Mouse (Mus musculus): ENCODE measurements around the gene Hoxc6. TPM values are rescaled to one million over a fixed set of nuclear protein-coding genes. Genes with fewer than 3 reads are reported as not detected.

Gene Hoxc6
- polyA plus RNA-seq, 1 experiment: 18.3 TPM

DNA sequence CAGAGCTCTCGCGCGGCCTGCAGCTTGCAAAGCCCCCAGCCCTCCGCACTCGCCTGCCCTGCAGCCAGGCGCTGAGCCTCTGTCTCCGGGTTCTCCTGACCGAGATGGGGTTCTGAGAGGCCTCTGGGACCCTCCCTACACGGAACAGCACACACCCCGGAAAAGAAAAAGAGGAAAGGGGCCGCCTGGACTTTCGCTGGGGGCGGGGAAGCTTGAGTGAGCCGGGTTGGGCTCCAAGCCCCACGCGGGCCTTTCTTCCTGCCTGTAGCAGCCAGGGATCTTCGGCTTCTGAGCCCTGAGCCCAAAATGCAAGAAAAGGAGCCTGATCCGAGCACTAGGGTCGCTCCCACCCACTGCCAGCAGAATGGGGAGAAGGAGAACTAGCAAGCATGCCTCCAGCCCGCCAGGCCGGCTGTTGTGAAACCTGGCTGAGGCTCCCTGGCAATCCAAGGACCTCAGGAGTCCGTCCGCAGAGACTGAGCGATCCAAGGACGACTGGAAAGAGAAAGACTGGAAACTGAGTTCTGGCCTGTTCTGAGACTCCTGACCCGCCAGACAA lies 13.9 kb downstream of the Hoxc6 start:
- no peak for DNase-seq (ENCODE audit: low read depth)

DNA sequence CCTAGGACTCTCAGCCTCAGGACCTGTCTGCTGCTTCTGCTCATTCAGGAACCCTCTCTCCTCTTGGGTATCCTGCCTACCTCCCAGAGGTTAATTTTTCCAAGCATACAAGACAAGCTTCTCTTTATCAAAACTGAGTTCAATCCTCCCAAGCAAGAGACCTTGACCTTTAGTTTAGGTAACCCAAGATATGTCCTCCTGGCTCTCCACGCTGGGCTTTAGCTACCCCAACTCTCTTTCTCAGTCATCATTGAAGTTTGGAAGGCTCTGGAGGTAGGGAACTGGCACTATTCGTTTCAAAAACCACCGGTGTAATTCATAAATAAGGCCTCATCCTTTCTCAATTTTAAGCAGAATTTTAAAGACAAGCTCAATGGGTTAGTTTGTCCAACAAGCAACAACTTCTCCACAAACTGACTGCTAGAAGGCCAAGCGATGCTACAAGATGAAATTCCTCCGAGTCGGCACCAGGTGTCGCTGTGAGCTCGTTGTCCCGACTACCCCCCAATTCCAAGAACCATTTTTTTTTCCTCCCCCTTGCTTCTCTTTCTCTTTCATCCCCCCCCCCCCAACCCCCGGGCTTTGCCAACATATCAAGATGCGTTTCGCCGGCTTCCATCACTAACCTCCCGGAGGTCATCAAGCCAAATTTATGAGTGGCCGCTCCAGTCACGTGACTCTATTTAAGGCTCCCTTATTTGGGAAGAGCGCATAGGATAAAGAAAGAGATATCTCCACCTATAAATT lies 15.4 kb downstream of the Hoxc6 start:
- DNase-seq (ENCODE audit: low read depth): no peak

DNA sequence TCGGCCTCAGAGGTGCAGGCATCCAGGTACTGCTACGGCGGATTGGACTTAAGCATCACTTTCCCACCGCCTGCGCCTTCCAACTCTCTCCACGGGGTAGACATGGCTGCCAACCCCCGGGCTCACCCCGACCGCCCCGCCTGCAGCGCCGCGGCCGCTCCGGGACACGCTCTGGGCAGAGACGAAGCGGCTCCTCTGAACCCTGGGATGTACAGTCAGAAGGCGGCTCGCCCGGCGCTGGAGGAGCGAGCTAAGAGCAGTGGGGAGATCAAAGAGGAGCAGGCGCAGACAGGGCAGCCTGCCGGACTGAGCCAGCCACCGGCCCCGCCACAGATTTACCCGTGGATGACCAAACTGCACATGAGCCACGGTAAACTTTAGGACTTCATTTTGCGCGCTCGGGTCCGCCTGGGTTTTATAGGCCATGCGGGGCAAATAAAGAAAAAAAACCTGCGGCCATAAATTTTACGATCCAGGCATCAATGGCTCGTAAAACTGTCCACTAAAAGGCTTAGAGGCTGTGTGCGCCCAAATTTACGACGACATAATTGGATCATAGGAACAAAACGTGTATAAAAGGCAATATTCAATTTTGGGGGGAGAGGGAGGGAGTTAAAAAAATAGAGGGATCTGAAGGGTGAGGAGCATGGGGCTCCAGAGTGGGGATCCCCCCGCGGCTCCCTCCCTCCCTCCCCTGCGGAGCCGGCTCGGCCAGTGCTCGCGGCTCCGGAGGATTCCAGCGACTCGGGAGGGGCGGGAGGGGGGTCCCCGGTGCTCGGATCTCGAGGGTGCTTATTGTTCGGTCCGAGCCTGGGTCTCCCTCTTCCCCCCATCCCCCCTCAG lies 16.3 kb downstream of the Hoxc6 start:
- no peak for DNase-seq (ENCODE audit: low read depth)

DNA sequence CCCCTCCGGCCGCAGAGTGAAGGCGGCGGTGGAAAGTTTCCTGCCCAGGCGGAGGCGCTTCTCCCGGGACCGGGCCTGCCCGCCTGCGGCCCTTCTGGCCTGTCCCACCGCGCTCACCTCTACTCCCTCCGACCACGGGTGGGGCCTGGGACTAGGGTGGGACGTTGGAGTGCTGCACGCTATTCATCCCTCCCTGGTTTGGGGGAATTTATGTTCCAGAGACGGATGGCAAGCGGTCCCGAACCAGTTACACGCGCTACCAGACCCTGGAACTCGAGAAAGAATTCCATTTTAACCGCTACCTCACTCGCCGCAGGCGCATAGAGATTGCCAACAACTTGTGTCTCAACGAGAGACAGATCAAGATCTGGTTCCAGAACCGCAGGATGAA lies 16.9 kb downstream of the Hoxc6 start:
- DNase-seq (ENCODE audit: low read depth): no peak

DNA sequence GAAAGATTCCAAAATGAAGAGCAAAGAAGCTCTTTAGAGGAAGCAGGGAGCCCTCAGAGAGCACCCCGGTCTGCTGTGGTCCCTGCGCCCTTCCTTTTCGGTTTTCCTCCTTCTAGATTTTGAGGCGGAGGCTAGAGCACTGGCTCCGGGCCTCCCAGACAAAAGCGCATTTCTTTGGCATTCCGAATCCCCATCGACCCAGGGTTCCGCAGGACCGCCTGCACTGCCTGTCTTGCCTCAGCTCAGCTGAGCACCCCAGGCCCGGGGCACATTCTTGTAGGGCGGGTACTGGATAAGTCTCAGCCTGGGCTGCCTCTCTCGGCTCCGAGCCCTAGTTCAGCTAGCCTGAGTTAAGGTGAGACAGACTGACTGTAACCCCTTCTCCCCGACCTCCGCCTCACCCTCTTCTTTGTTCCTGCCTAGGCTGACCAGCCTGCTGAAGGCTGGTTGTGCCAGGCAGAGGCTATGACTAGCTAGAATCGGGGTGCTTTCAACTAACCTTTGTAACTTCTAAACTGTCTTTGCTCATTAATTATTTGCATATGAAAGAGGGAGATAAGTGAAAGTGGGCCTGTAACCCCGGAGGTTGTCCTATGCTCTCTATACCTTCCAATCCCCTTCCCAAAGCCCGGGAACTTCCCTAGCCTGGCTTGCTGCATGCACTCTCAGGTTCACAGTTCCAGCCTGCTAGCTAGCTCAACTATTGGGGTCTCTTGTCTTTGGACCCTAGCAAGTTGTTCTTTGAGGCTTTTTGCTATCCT lies 17.5 kb downstream of the Hoxc6 start:
- DNase-seq (ENCODE audit: low read depth): no peak

DNA sequence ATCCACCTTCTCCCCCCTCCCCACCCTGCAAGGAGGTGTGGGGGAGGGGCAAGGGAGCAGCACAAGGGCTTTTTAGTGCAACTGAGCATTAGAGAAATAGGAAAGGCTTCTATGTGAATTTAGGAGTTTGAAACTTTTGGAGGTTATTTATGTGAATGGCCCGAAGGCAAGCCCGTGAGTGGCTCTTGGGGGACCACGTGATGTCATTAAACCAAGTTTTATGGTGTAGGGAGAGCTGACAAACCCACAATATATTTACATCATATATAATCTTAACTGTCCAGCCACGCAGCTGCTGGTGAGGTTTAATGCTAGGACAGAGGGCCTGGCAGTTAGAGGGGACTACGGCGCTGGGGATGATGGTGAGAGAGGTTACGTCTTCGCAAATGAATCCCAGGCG lies 20.6 kb downstream of the Hoxc6 start, which contains the start of gene Hoxc4:
Hoxc4 (plus strand) TSS at position 299 of the 400 bp plus-strand sequence.
- DNase-seq (ENCODE audit: low read depth): no peak

DNA sequence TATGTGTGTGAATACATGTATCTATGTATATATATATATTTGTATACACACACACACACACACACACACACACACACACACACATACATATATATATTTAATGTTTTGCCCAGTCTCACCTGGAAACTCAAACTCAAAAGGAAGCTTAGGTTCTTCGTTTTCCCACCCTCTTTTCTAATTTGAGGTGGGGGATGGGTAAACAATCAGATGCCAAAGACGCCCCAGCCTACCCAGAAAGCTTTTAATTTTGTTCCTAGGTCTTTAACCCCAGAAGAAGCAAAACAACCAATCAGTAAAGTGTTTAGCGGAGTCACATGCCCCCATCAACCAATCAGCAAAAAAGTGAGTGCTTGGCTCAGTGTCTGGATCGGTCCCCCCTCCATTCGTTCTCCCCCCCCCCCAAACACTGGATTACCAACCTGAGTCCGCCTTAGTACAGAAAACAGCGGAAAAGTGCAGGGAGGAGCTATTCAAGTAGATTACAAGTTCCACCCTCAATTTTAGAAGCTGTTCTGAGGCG lies 22.9 kb downstream of the Hoxc6 start:
- DNase-seq (ENCODE audit: low read depth): no peak

DNA sequence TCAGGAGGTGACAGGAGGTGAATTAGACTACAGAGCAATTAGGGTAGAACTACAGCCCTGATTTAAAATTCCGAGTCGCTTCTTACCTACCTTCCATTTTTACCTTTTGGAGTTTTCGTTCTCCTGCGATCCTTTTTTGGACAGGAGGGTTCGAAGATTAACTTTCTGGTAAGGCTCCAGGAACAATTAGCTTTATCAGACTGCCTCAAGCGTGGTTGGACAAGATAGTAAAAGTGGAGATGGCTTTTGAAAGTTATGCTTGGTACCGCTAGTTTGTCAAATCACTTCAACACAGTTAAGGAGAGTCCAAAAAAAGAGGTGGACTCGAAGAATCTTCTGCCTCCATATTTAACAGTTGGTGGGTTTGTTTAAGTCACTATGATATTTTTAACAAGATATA lies 23.5 kb downstream of the Hoxc6 start:
- DNase-seq (ENCODE audit: low read depth): no peak

DNA sequence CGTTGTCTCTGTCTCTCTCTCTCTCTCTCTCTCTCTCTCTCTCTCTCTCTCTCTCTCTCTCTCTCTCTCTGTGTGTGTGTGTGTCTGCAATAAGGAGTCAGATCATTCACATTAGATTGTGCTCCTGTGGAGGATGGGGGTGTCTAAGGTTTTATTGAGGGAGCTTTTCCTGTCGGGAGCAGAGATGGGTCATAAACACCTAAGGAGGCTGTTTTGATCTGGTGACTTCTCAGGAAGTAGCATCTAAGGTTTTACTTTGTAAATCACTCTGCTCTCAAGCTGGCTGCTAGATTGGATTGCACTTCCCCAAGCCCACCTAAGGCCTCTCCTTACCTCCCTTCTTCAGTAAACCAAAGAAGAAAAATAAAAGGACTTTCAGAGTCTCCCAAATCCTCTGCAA lies 26.1 kb downstream of the Hoxc6 start:
- DNase-seq (ENCODE audit: low read depth): no peak

DNA sequence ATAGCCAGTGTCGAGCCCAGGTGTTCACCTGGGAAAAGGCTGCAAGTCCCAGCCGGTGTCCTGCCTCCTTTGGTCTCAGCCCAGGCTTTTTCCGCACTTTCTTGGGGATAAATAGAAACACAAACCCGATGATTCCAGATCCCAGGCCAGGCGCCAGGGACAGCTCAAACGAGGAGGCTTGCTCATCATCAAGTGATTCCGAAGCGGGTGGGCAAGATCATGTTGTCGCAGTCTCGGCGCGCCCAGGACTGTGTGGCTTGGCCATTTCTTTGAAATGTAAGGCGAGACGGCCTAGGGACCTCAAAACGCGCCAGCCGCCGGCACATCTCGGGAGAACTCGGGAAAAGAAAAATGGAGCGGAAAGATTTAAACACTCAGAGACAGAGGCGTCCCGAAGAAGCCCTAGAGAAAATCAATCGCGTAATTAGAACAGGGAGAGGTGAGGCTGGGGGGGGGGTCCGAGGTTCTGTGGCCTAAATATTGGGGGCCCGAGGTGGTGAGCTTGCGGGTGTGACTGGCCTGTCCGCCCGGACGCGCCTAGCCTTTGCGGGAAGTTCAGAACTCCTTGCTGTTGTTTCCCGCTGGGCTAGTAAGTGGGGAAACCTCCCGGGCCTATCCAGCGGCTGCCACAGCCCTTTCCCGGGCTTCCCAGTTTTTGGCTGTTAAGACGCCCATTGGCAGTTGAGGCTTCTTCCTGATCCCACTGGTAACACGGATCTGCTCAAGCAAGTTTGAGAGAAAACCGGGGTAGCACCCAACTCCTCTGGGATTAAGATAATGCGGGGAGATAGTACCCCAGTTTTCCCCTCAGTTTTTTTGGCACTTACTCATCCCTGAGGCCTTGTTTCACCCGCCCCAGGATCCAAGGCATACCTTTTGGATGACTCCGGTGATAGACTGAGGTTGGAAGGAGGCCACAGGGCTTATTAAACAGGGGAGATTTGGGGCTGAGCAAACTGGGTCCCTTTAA lies 29.5 kb downstream of the Hoxc6 start:
- no peak for DNase-seq (ENCODE audit: low read depth)

DNA sequence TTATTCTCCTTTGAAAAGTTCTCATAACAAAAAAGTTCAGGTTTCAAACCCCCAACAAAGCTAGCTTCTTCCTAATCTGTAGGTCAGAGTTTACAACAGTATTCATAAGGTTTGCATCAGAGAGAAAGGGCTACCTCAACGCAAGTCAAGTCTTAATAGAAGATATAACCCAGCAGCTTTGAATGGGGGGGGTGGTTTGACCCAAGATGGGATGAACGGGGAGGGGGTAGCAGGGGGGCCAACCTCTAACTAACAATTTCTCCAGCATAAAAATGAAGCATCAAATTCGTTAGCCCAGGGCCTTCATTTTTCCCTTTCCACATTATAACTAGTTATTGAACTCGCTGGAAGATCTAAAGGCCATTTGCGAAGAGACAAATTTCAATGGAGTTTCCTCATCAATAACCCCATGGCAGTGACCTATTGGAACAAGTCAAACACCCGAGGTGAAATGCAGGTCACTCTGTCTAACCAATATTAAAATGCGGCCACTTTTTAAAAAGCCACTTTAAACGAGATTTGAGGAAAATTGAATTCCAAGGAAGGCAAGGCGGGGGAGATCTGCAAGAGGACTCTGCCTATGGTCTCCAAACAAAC lies 31.0 kb downstream of the Hoxc6 start:
- no peak for DNase-seq (ENCODE audit: low read depth)

DNA sequence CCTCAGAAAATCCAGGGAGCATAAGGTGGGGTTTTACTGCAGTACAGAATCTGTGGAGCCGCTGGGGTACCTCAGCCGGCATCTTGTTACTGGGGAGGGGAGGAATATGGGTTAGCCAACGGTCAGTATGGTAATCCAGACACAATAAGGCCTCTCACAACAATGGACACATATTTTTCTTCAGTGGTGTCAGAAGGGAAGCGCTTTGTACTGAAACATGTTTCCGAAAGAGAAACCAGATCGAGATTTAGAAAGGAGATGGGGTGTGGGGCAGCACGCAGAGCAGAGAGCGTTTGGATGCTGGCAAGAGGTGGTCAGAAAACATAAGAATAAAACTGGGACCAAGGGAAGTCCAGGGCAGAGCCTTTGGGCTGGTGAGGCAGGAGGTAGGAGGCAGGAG lies 32.1 kb downstream of the Hoxc6 start:
- DNase-seq (ENCODE audit: low read depth): no peak

DNA sequence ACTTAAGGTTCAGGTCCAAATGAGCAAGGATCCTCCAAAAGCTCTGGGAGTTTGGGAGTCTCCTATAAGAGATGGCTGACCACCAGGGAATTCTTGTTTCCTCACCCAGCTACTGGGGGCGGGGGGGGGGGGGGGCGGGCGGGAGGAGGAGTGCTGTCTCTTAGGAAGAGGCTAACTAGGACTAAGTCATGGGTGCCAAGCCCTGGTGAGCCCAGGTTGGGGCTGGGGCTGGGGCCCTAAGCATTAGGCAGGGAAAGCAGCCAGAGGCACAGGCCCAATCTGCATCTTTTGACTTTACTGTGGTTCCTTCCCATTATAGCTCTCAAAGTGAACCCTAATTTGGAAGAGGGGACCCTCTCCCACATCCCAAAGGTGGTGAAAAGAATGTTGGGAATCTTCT lies 34.1 kb downstream of the Hoxc6 start:
- DNase-seq (ENCODE audit: low read depth): no peak

DNA sequence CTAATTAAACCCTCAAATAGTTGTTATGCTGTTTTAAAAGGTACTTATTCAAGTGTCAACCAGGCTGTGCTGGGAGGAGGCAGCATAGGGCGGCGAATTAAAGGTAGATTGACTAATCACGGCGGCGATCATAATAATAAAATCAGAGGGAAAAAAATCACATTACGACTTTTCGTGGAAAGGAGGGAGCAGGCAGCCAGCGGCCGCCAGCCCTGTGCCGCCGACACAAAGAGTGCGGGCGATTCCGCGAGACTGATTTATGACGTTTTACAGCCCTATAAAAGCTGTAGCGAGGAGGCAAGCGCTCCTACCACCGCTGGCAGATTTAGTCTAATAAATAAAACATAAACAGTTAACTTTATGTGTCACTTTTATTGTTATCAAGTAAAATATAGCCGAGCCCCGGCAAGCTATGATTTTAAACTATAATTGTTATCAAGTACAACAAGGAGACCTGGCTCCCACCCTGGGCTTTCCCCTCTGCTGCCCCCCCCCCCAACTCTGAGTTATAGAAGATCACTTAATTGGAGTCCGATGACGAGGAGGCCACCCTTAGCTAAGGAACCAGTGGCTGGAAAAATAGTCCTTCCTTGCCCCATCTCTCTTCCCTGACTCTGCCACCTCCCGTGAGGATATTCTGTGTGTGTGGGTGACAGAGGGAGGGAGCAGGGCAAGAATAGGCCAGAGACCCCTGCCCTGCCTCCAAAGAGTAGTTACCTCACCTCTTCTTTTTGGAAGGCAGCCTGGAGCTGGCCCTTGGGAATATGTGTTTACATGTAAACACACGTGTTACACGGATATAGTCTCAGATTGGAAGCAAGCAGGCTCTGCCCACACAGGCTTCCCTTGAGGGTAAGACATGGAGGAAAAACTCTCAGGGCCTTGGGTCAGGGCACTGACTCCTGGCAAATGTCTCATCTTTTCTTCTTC lies 34.9 kb downstream of the Hoxc6 start:
- DNase-seq (ENCODE audit: low read depth): no peak

DNA sequence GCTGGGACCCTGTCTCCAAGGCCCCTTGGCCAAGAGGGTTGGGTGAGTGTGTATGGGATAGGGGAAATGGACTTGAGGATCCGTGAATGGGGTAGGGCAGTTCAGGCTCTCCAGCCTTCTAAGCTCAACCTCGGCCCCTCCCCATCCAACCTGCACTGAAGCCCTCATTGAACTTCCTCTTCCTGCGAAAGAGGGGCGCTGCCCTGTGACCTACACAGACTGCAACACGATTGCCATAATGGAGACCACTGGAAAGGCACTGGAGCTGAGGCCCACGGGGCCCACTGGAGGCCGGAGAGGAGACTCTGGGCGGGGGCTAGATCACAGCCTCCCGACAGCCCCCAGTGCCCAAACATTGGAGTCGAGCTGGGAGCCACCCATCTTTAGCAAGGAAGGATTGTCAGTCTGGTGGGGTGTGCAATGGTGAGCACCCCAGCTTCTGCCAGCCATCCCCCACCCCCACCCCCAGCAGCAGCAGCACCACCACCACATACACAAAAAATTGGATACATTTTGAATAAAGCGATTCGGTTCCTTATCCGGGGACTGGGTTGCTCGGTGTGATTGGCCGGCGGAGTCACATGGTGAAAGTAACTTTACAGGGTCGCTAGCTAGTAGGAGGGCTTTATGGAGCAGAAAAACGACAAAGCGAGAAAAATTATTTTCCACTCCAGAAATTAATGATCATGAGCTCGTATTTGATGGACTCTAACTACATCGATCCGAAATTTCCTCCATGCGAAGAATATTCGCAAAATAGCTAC lies 36.2 kb downstream of the Hoxc6 start:
- DNase-seq (ENCODE audit: low read depth): no peak

DNA sequence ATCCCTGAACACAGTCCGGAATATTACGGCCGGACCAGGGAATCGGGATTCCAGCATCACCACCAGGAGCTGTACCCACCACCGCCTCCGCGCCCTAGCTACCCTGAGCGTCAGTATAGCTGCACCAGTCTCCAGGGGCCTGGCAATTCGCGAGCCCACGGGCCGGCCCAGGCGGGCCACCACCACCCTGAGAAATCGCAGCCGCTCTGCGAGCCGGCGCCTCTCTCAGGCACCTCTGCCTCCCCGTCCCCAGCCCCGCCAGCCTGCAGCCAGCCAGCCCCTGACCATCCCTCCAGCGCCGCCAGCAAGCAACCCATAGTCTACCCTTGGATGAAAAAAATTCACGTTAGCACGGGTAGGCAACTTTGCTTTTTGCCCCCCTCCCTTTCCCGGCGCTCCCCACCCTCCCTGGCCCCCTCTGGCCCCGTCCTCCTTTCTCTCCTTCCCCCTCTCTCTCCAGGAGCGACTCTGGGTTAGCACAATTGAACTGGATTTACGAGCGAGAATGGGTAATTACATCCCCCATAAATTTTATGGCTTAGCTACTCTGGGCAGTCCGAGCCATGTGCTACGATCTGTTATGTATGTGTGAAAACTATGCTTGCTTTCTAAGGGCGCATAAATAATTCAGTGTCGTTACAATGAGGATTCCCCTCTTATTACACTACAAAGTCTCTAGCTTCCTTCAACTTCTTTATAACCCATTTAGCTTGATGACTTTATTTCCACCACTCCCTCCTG lies 36.9 kb downstream of the Hoxc6 start:
- no peak for DNase-seq (ENCODE audit: low read depth)

DNA sequence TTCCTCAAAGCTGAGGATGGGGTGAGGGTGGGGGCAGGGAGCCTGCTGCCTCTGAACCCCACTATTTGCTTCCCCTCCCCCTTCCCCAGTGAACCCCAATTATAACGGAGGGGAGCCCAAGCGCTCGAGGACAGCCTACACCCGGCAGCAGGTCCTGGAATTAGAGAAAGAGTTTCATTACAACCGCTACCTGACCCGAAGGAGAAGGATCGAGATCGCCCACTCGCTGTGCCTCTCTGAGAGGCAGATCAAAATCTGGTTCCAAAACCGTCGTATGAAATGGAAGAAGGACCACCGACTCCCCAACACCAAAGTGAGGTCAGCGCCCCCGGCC lies 37.5 kb downstream of the Hoxc6 start:
- no peak for DNase-seq (ENCODE audit: low read depth)

DNA sequence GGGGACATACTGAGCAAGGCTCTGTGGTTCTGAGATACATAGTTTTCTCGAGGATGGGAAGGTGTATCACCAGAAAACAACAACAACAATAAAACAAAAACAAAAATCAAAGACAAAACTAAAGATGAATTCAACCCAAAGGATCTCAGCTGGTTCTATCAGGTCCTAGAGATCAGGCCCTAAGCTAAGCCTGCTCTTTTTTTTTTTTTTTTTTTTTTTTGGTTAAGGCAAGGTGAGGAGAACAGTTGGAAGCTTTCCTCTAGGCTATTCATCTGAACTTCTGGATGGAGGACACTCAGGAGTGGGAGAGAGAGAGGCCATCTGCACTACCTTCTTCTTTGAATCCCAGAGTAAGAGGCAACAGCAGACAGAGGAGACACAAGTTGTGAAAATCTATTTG lies 39.5 kb downstream of the Hoxc6 start:
- DNase-seq (ENCODE audit: low read depth): no peak

Measured in gonadal fat pad, adult 2 months (tissue).